Mouse (Mus musculus): ENCODE data around the gene Ppp1ca.

The Ppp1ca gene

GRCm38 (mm10) chr19:4211891-4212588, 20.2 kb downstream of the Ppp1ca start:
- no peak for DNase-seq (ENCODE audit: low spot score in 2 of 2)

GRCm38 (mm10) chr19:4213524-4213974, 21.7 kb downstream of the Ppp1ca start:
- DNase-seq (ENCODE audit: low spot score in 2 of 2): no peak

- DNase-seq (ENCODE audit: low spot score in 2 of 2): peak; percentile 70 to 81
These were observed 22.4 kb downstream of the Ppp1ca start, which contains the start of the genes Clcf1 and AC109138.7 for GRCm38 (mm10) chr19:4214071-4214770. Gene Clcf1 (plus strand): TSS chr19:4214238. Gene AC109138.7 (plus strand): TSS chr19:4214357.

- no peak for DNase-seq (ENCODE audit: low spot score in 2 of 2)
These were observed 23.0 kb downstream of the Ppp1ca start for GRCm38 (mm10) chr19:4214771-4215450.

- no peak for DNase-seq (ENCODE audit: low spot score in 2 of 2)
These were observed 23.6 kb downstream of the Ppp1ca start for GRCm38 (mm10) chr19:4215451-4215840.

- DNase-seq (ENCODE audit: low spot score in 2 of 2): no peak
These were observed 24.3 kb downstream of the Ppp1ca start for GRCm38 (mm10) chr19:4216041-4216685.

GRCm38 (mm10) chr19:4217140-4217539, 25.3 kb downstream of the Ppp1ca start:
- no peak for DNase-seq (ENCODE audit: low spot score in 2 of 2)

- DNase-seq (ENCODE audit: low spot score in 2 of 2): no peak
These were observed 26.0 kb downstream of the Ppp1ca start for GRCm38 (mm10) chr19:4217855-4218254.

- peak in 1 of 2 experiments; percentile 58 for DNase-seq (ENCODE audit: low spot score in 2 of 2)
These were observed 26.4 kb downstream of the Ppp1ca start for GRCm38 (mm10) chr19:4218293-4218692.

GRCm38 (mm10) chr19:4218784-4219183, 26.9 kb downstream of the Ppp1ca start:
- DNase-seq (ENCODE audit: low spot score in 2 of 2): no peak

- DNase-seq (ENCODE audit: low spot score in 2 of 2): no peak
These were observed 28.1 kb downstream of the Ppp1ca start for GRCm38 (mm10) chr19:4219943-4220342.

- DNase-seq (ENCODE audit: low spot score in 2 of 2): peak in 1 of 2 experiments; percentile 57
These were observed 28.6 kb downstream of the Ppp1ca start for GRCm38 (mm10) chr19:4220416-4220815.

GRCm38 (mm10) chr19:4220957-4221743, 29.3 kb downstream of the Ppp1ca start:
- peak in 1 of 2 experiments; percentile 67 for DNase-seq (ENCODE audit: low spot score in 2 of 2)

- DNase-seq (ENCODE audit: low spot score in 2 of 2): peak in 1 of 2 experiments; percentile 48
These were observed 30.3 kb downstream of the Ppp1ca start for GRCm38 (mm10) chr19:4222165-4222564.

- no peak for DNase-seq (ENCODE audit: low spot score in 2 of 2)
These were observed 34.9 kb downstream of the Ppp1ca start for GRCm38 (mm10) chr19:4226779-4227178.

GRCm38 (mm10) chr19:4227446-4227845, 35.6 kb downstream of the Ppp1ca start:
- no peak for DNase-seq (ENCODE audit: low spot score in 2 of 2)

GRCm38 (mm10) chr19:4227894-4228678, 36.2 kb downstream of the Ppp1ca start:
- DNase-seq (ENCODE audit: low spot score in 2 of 2): peak; percentile 74 to 88

GRCm38 (mm10) chr19:4228891-4229290, 37.0 kb downstream of the Ppp1ca start:
- DNase-seq (ENCODE audit: low spot score in 2 of 2): no peak

GRCm38 (mm10) chr19:4229451-4230076, 37.7 kb downstream of the Ppp1ca start:
- no peak for DNase-seq (ENCODE audit: low spot score in 2 of 2)

GRCm38 (mm10) chr19:4230415-4230814, 38.5 kb downstream of the Ppp1ca start:
- DNase-seq (ENCODE audit: low spot score in 2 of 2): no peak
